Mouse (Mus musculus): ENCODE data around the gene Lamp2. TPM values are rescaled to one million over a fixed set of nuclear protein-coding genes. Genes with fewer than 3 reads are reported as not detected.

Gene Lamp2
- polyA plus RNA-seq (2014; fragmentation: Illumina TruSeq; extraction: RNeasy Lipid Tissue Mini Kit (QIAGEN cat#74804); ENCODE audit: low read depth, low replicate concordance): 857 TPM

DNA sequence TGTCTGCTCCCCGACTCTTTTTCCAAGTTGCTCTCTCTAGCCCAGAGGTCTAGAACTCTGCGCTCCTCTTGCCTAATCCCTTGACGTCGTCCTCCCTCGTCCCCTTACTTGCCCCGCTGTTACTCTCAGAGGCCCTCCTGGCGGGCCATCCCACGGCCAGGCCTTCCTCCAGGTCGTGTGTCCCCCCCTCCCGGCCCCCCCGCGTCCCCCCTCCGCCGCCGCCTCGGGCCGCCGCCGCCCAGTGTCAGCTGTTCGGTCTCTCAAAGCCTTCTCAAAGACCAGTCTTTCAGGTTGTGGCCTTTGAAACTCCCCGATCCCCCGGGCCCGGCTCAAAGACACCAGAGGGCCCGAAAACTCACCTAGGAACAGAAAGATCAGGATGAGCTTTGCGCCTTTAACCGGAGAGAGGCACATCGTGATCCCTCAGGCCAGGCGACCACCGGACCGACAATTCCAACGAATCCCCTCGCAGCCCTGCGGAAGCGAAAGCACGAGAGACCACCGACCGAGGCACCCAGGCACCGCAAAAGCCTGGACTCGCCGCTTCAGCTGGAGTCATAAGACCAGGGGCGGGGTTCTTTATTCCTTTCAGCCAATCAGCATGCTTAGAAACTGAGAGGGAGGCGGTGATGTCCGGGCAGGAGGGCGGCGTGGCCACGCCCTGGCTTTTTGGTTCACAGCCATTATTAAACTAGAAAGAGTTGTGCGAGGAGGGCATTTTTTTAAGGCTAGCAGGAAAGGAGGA, at the start of gene Lamp2:
Lamp2 (minus strand) TSS at position 565 of the 745 bp plus-strand sequence.

Other genes starting within 250 kb of the Lamp2 start
- gene Tmem255a, start 204.0 kb downstream of the Lamp2 start, polyA plus RNA-seq (2014; fragmentation: Illumina TruSeq; extraction: RNeasy Lipid Tissue Mini Kit (QIAGEN cat#74804); ENCODE audit: low read depth, low replicate concordance): 90.0 TPM
- gene Atp1b4, start 140.3 kb downstream of the Lamp2 start, polyA plus RNA-seq (2014; fragmentation: Illumina TruSeq; extraction: RNeasy Lipid Tissue Mini Kit (QIAGEN cat#74804); ENCODE audit: low read depth, low replicate concordance): not detected
- 180 TPM for gene Cul4b, start 119.7 kb upstream of the Lamp2 start, polyA plus RNA-seq (2014; fragmentation: Illumina TruSeq; extraction: RNeasy Lipid Tissue Mini Kit (QIAGEN cat#74804); ENCODE audit: low read depth, low replicate concordance)
- gene Mcts1, start 144.1 kb upstream of the Lamp2 start, polyA plus RNA-seq (2014; fragmentation: Illumina TruSeq; extraction: RNeasy Lipid Tissue Mini Kit (QIAGEN cat#74804); ENCODE audit: low read depth, low replicate concordance): 322 TPM
- 134 TPM for gene C1galt1c1, start 178.6 kb upstream of the Lamp2 start, polyA plus RNA-seq (2014; fragmentation: Illumina TruSeq; extraction: RNeasy Lipid Tissue Mini Kit (QIAGEN cat#74804); ENCODE audit: low read depth, low replicate concordance)

Measured in adrenal gland, adult 10 weeks (tissue).